Mouse (Mus musculus) liver, embryonic 16.5 days (tissue): ENCODE data around the gene Galnt10. TPM values are rescaled to one million over a fixed set of nuclear protein-coding genes. Genes with fewer than 3 reads are reported as not detected.

Experiments used
- ATAC-seq: fragments of 200-750 bp; cut with Nextera tagmentation; 2 replicates; pipeline ENCODE4 v1.8.0; 2017; ENCODE audit warnings: low read depth, mild to moderate bottlenecking, moderate number of reproducible peaks, moderate library complexity
- H3K27ac ChIP-seq: fragments of 300-500 bp; sonication (generic); 2 replicates; pipeline ENCODE4 v1.5.1; 2014; ENCODE audit warnings: mild to moderate bottlenecking, low read length
- H3K27me3 ChIP-seq: fragments of 300-500 bp; sonication (generic); 2 replicates; pipeline ENCODE4 v1.6.1; 2014; ENCODE audit warnings: low read depth, low read length, mixed read lengths; ENCODE audit not compliant: control insufficient read depth, insufficient read depth
- H3K36me3 ChIP-seq: fragments of 300-500 bp; sonication (generic); 2 replicates; pipeline ENCODE4 v1.6.1; 2014; ENCODE audit warnings: mild to moderate bottlenecking; ENCODE audit not compliant: control insufficient read depth, insufficient read depth
- H3K4me1 ChIP-seq: fragments of 300-500 bp; sonication (generic); 2 replicates; pipeline ENCODE4 v1.6.1; 2014; ENCODE audit warnings: low read depth, low read length, mixed read lengths; ENCODE audit not compliant: control insufficient read depth
- H3K4me2 ChIP-seq: fragments of 300-500 bp; sonication (generic); 2 replicates; pipeline ENCODE4 v1.6.1; 2014; ENCODE audit warnings: low read depth, low read length, mixed read lengths
- H3K4me3 ChIP-seq: fragments of 300-500 bp; sonication (generic); 2 replicates; pipeline ENCODE4 v1.5.1; 2014; ENCODE audit warnings: low read depth, mild to moderate bottlenecking, low read length
- H3K9ac ChIP-seq: fragments of 300-500 bp; sonication (generic); 2 replicates; pipeline ENCODE4 v1.6.1; 2014; ENCODE audit warnings: low read depth, low read length
- H3K9me3 ChIP-seq: fragments of 300-500 bp; sonication (generic); replicated peaks from 2 replicates; pipeline ENCODE4 v1.6.1; 2016; ENCODE audit warnings: low read length; ENCODE audit not compliant: control insufficient read depth
- WGBS: fragments of 180-500 bp; shearing (Covaris S2); extraction: QIAGEN DNeasy Blood & Tissue Kit; methylation state at CpG from one replicate; pipeline ENCODE4 v1.1.7; 2014; ENCODE audit not compliant: insufficient replicate concordance; 5-methylcytosine and 5-hydroxymethylcytosine counted together
- polyA plus RNA-seq: library from polyadenylated mRNA; unstranded; fragments of >200 nt; fragmentation: Nextera tagmentation; extraction: Ambion mirVana; gene quantifications from 2 replicates; pipeline ENCODE4 v1.2.1, GENCODE M21; 2015

The Galnt10 gene
- polyA plus RNA-seq, 1 experiment from 2014 or later, result 26.3 TPM

DNA sequence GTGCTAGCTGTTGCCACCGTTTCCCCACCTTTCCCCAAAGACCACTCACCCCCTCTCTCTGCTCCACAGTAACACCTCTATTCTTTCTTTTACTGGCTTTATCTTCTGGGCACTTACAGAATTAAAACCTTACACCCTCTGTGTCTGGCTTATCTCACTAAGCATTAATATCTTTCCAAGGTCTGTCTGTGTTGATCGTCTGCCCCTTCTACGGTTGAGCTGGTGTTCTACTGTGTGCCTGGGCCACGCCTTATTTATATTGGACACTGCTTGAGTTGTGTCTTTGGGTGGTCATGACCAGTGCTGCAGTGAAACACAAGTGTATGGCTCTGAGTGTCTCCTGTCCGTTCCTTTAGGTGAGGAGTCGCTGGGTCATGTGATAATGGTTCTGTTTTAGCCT lies 68.7 kb downstream of the Galnt10 start:
- Histone ChIP-seq H3K9me3 (no peaks in the 10 kb centered on the region), H3K9ac (no peak overlapping the region), H3K27me3 (no peaks in the 10 kb centered on the region), H3K27ac (no peak overlapping the region), H3K4me3 (no peak overlapping the region), H3K4me1 (peaks cover 6% of the 10 kb centered on the region), H3K4me2 (no peak overlapping the region), H3K36me3 (no peaks in the 10 kb centered on the region)
- ATAC-seq, result no peak
- WGBS, result 54% methylated on average over 6 of the region's 6 CpGs

DNA sequence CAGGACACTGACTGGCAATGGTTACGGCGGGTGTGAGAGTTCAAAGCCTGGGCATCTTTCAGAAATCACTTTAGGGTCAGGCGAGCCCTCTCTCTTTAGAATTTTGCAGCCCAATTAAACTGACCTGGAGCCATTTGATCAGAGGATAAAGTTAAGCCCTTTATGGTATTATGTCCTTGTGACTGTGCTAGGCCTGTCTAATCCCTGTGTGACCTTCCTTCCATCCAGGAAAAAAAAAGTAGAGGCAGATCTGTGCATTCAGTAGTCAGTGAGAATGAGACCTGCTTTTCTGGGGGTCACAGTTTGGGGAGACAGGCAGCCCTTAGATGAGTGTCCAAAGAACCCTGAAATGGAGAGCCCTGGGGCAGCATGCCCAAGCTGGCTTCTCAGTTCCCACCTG lies 71.5 kb downstream of the Galnt10 start:
- Histone ChIP-seq H3K27me3 (no peaks in the 10 kb centered on the region), H3K4me1 (peaks cover 6% of the 10 kb centered on the region), H3K9ac (no peak overlapping the region), H3K27ac (no peak overlapping the region), H3K4me3 (no peak overlapping the region), H3K9me3 (no peaks in the 10 kb centered on the region), H3K36me3 (no peaks in the 10 kb centered on the region), H3K4me2 (no peak overlapping the region)
- no peak for ATAC-seq
- 67% methylated on average over 3 of the region's 3 CpGs for WGBS

DNA sequence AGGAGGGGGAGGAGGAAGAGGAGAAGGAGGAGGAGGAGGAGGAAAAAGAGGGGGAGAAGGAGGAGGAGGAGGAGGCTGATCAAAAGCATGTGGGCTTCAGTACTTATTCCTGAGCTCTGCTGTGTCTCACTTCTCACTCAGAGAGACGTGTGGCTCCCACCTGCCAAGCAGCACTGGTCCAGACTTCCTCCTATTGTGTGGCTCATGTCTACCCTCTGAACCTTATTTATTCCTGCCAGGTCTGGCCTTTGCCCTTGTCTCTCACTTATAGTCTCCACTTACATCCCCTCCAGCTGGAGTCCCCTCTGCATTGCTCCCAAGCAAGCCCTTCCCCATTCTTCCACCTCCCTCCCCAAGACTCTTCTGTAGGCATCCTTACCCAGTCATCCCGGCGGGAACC lies 72.2 kb downstream of the Galnt10 start:
- no peak overlapping the region for H3K27ac ChIP-seq
- WGBS, result 59% methylated on average over 3 of the region's 3 CpGs
- peaks cover 6% of the 10 kb centered on the region for H3K4me1 ChIP-seq
- no peaks in the 10 kb centered on the region for H3K9me3 ChIP-seq
- H3K4me2 ChIP-seq, result no peak overlapping the region
- no peaks in the 10 kb centered on the region for H3K27me3 ChIP-seq
- no peaks in the 10 kb centered on the region for H3K36me3 ChIP-seq
- H3K9ac ChIP-seq, result no peak overlapping the region
- no peak overlapping the region for H3K4me3 ChIP-seq
- ATAC-seq, result no peak

DNA sequence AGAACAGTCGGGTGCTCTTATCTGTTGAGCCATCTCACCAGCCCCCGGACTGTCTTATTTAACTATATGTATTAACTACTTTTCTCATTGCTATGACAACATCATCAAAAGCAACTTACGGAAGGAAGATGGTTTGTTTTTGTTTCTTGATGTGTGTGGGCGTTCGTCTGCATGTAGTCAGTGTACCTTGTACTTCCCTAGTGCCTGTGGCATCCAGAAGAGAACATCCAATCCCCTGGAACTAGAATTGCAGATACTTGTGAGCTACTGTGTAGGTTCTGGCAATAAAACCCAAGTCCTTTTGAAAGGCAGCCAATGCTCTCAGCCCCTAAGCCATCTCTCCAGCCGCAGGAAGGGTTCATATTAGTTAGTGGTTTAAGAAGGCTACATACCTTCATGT lies 72.8 kb downstream of the Galnt10 start:
- Histone ChIP-seq H3K4me3 (no peak overlapping the region), H3K27me3 (no peaks in the 10 kb centered on the region), H3K9me3 (no peaks in the 10 kb centered on the region), H3K9ac (no peak overlapping the region), H3K36me3 (peaks cover under 1% of the 10 kb centered on the region; the same call in 1 of the 2 replicates), H3K4me2 (no peak overlapping the region), H3K27ac (no peak overlapping the region), H3K4me1 (peaks cover 6% of the 10 kb centered on the region)
- 88% methylated on average over 6 of the region's 6 CpGs for WGBS
- ATAC-seq, result no peak

DNA sequence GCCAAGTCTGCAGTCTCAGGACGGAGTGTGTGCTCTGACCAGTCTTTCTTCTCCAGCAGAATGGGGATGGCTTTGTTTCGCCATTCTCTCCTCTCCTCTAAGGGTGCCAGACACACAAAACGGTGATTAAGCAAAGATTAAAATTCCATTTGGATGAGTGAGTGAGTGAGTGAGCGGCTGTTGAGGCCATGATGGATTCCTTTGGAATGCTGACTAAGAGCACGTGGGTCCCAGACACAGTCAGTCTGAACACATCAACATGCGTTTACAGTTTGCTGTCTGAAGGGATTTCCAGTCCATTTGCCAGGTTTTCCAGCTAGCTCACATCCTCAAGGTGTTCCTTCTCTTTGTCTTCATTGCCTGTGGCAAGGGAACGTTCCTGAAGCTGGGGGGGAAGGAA lies 74.4 kb downstream of the Galnt10 start:
- H3K9ac ChIP-seq, result no peak overlapping the region
- H3K4me2 ChIP-seq, result no peak overlapping the region
- H3K27ac ChIP-seq, result no peak overlapping the region
- 73% methylated on average over 7 of the region's 7 CpGs for WGBS
- ATAC-seq, result no peak
- H3K27me3 ChIP-seq, result no peaks in the 10 kb centered on the region
- no peaks in the 10 kb centered on the region for H3K4me1 ChIP-seq
- no peak overlapping the region for H3K4me3 ChIP-seq
- no peaks in the 10 kb centered on the region for H3K9me3 ChIP-seq
- peaks cover 6% of the 10 kb centered on the region; the same call in 1 of the 2 replicates for H3K36me3 ChIP-seq

DNA sequence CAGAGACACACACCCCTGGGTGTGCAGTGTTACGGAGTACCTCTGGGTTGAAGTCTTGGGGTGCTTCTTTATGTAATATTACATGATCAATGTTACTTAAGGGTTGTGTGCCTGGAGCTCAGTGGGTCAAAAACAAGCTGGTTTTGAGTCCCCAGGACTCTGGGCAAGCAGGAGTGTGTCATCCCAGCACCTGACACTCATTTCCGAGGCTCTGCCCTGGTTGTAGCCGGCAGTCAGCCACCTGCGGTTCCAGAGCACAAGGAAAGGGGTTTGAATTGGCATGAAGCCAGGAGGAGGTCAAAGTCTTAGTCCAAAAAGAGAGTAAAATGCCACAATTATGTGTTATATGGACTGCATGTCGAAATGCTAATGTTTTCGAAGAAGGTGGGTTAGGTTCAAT lies 74.8 kb downstream of the Galnt10 start:
- Histone ChIP-seq H3K9me3 (no peaks in the 10 kb centered on the region), H3K36me3 (peaks cover 6% of the 10 kb centered on the region; the same call in 1 of the 2 replicates), H3K27me3 (no peaks in the 10 kb centered on the region), H3K27ac (no peak overlapping the region), H3K4me2 (no peak overlapping the region), H3K4me1 (no peaks in the 10 kb centered on the region), H3K9ac (no peak overlapping the region), H3K4me3 (no peak overlapping the region)
- WGBS, result 79% methylated on average over 6 of the region's 6 CpGs
- no peak for ATAC-seq

DNA sequence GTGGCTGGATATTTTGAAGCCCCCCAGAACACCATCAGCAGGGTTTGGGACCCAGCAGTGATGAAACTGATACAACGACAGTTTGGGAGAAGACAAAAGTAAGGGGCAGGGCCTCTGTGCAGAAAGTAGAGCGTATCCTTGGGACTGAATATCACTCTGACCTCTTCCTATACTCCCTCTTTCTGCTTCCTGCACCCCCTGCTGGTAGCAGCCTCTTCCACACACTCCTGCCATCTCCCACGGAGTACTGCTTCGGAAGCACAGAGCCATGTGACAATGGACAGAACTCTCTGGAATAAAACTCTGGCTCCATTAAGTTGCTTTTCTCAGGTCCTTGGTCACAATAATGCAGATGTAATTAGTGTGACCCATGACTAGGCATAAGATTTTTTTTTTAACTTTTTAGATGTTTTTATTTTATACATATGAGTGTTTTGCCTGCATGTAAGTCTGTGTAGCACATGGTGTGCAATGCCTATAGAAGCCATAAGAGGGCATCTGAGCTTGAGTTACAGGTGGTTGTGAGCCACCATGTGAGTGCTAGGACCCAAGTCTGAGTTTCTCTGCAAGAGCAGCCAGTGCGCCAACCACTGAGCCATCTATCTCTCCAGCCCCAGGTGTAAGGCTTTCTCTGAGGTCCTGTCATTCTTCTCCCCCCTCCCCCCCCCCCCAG lies 79.7 kb downstream of the Galnt10 start:
- Histone ChIP-seq H3K9me3 (no peaks in the 10 kb centered on the region), H3K27me3 (no peaks in the 10 kb centered on the region), H3K36me3 (peaks cover 11% of the 10 kb centered on the region; the same call in 1 of the 2 replicates), H3K4me2 (no peak overlapping the region), H3K4me3 (no peak overlapping the region), H3K4me1 (no peaks in the 10 kb centered on the region; the same call in 1 of the 2 replicates), H3K27ac (no peak overlapping the region), H3K9ac (no peak overlapping the region)
- 94% methylated on average over 5 of the region's 5 CpGs for WGBS
- no peak for ATAC-seq

DNA sequence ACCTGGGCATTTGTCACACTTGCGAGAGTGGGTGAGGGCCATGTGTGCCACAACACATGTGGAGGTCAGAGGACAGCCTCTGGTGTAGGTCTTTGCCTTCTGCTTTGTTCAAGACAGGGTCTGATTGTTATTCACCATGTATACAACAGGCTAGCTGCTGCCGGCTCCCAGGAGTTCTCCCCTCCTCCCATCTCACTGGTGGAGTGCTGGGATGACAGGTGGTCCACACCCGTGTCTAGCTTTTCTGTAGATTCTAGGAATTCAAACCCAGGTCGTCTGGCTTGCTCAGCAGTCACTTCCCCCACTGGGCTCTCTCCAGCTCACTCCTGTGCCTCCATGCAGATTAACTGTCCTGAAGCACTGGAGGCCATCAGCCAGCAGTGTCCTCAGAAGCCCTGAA lies 80.7 kb downstream of the Galnt10 start:
- Histone ChIP-seq H3K4me1 (no peaks in the 10 kb centered on the region; the same call in 1 of the 2 replicates), H3K27me3 (no peaks in the 10 kb centered on the region), H3K4me3 (no peak overlapping the region), H3K27ac (no peak overlapping the region), H3K36me3 (peaks cover 11% of the 10 kb centered on the region; the same call in 1 of the 2 replicates), H3K9ac (no peak overlapping the region), H3K9me3 (no peaks in the 10 kb centered on the region), H3K4me2 (no peak overlapping the region)
- 66% methylated on average over 4 of the region's 4 CpGs for WGBS
- ATAC-seq, result no peak

DNA sequence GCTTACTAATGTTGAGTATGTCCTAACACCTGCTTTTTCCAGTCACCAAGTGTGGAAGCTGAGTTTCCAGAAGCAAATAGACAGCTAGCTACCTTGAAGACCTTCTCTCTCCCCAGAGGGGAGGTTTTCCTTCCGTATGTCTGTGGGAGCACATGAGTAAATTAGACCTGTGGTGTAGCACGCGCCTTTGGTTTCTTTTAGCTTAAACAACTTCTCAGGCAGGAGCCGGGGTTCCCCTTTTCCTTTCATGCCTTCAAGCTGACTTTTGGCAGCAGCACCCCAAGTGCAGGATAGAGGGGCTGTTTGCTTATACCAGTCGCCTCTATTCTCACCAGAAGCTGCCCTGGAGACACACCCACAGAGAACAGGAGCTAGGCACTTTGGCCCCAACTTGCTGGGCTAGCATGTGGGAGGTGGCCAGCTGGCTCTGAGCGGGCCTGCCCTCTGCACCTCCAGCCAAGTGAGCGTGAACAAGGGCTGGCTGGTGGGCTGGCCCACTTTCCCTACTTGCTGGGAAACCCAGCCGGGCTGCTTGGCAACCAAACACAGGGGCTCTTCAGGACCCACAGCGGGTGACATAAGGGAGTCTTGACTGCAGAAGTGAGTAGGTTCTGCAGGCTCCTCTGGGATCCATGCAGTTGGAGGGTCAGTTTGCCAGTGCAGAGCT lies 82.2 kb downstream of the Galnt10 start:
- H3K4me2 ChIP-seq, result no peak overlapping the region
- H3K9me3 ChIP-seq, result no peaks in the 10 kb centered on the region
- H3K4me3 ChIP-seq, result no peak overlapping the region
- no peaks in the 10 kb centered on the region for H3K27me3 ChIP-seq
- peak; percentile 63 for ATAC-seq
- WGBS, result 66% methylated on average over 9 of the region's 9 CpGs
- H3K36me3 ChIP-seq, result peaks cover 11% of the 10 kb centered on the region; the same call in 1 of the 2 replicates
- no peak overlapping the region for H3K27ac ChIP-seq
- no peak overlapping the region for H3K9ac ChIP-seq
- peaks cover 4% of the 10 kb centered on the region; the same call in 1 of the 2 replicates for H3K4me1 ChIP-seq
